Mouse (Mus musculus): Measurements from ENCODE around the gene Duox2. TPM values are rescaled to one million over a fixed set of nuclear protein-coding genes. Genes with fewer than 3 reads are reported as not detected.

Gene Duox2
- polyA plus RNA-seq, 1 experiment from 2014 or later = 0.07 TPM

DNA sequence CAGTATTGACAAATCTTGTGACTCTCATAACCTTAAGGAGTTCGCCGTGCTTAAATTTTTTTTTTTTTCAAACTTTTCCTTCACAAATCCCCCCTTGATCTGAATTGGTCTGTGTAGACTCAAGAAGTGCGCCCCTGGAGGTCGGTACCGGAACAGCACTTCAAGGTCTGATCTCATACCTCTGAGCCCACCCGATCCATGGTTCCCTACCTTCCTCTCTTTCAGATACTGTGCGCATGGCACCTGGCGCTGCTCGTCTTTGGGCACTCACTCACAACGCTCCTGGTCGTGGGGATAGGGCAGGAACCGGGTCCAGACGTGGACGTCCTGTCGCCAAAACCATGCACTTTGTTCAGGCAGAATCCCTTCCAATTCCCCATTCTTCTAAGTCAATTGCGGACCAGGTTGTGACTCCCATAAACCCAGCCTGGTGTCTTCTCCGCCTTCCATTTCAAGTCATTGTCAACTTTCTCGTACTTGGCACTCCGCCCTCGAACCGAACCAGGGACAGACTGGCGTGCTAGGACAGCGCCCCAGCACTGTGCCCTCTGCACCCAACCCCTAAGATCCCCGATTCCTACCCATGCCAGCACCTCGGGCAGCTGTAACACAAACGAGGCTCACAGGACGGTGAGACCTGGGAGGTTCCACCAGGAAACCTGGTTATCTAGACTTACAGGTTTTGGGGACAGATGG, 14.6 kb upstream of the Duox2 start:
- Histone ChIP-seq H3K9ac (ENCODE audit: low read length) (peak overlapping the region; percentile 6; the same call in 1 of the 2 replicates), H3K4me2 (ENCODE audit: low read length) (peak overlapping the region; percentile 61), H3K27me3 (ENCODE audit: control insufficient read depth, insufficient read depth, low read length) (peaks cover 86% of the 10 kb centered on the region), H3K36me3 (ENCODE audit: control insufficient read depth, insufficient read depth, low read length) (no peaks in the 10 kb centered on the region), H3K4me1 (ENCODE audit: control insufficient read depth in 2 of 2, insufficient read depth in 2 of 2, low read length in 2 of 2) (peaks cover 7 to 11% of the 10 kb centered on the region in 2 experiments; a peak in 3 of 4 replicates), H3K27ac (replicated peaks in 1 of 2; ENCODE audit: control insufficient read depth in 1 of 2, insufficient read depth in 1 of 2, low read depth in 2 of 2, low read length in 2 of 2) (no peak overlapping the region), H3K4me3 (ENCODE audit: control insufficient read depth in 1 of 2, insufficient read depth in 1 of 2, low read depth in 1 of 2, low read length in 2 of 2) (peak overlapping the region; percentile 21 to 30), H3K9me3 (ENCODE audit: control insufficient read depth, low read length) (no peaks in the 10 kb centered on the region)
- no peak for ATAC-seq (ENCODE audit: insufficient number of reproducible peaks, insufficient read depth, low FRiP score, low read depth)
- WGBS = 5% methylated on average over 27 of the region's 27 CpGs

DNA sequence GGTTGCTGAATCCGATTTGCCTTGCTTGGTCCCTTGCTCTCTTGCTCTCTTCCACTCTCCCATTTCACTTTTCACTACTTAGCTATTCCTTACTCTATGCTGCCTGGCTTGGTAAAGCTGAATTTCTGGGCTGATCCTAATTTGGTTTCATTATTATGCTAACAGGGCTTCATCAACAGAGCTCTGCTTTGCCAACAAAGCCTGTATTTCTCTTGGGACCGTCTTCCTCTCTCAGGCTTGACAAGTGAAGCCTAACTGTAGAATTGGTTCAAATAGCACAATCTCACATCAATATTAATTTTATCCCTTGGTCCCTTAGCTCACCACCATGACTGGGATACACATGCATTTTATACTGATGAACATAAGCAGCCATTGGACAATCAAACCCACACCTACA, 13.3 kb upstream of the Duox2 start:
- WGBS = 59% methylated on average over 2 of the region's 2 CpGs
- ATAC-seq (ENCODE audit: insufficient number of reproducible peaks, insufficient read depth, low FRiP score, low read depth) = no peak
- Histone ChIP-seq H3K27ac (replicated peaks in 1 of 2; ENCODE audit: control insufficient read depth in 1 of 2, insufficient read depth in 1 of 2, low read depth in 2 of 2, low read length in 2 of 2) (no peak overlapping the region), H3K4me2 (ENCODE audit: low read length) (no peak overlapping the region), H3K4me3 (ENCODE audit: control insufficient read depth in 1 of 2, insufficient read depth in 1 of 2, low read depth in 1 of 2, low read length in 2 of 2) (no peak overlapping the region), H3K36me3 (ENCODE audit: control insufficient read depth, insufficient read depth, low read length) (no peaks in the 10 kb centered on the region), H3K9ac (ENCODE audit: low read length) (no peak overlapping the region), H3K9me3 (ENCODE audit: control insufficient read depth, low read length) (no peaks in the 10 kb centered on the region), H3K4me1 (ENCODE audit: control insufficient read depth in 2 of 2, insufficient read depth in 2 of 2, low read length in 2 of 2) (peaks cover 7 to 11% of the 10 kb centered on the region in 2 experiments; a peak in 3 of 4 replicates), H3K27me3 (ENCODE audit: control insufficient read depth, insufficient read depth, low read length) (peaks cover 88% of the 10 kb centered on the region)

DNA sequence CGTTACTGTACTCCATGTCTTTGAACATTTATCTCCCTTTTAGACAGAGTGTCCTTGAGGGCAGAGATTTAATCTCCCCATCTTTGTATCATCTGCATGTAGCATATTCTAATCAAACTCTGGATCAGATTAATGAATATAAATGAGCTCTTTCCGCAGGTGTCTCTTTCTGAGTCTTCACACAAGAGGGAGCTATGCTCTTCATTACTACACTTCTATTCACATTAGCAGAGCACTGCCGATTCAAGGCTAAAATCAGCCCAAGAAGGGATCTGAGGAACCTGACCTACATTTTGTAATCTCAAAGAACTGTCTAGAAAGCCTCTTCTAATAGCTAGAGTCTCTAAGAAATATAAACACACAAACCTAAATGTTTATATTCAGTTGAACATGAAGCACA, 11.4 kb upstream of the Duox2 start:
- H3K4me2 ChIP-seq (ENCODE audit: low read length) = no peak overlapping the region
- no peak overlapping the region for H3K27ac ChIP-seq (replicated peaks in 1 of 2; ENCODE audit: control insufficient read depth in 1 of 2, insufficient read depth in 1 of 2, low read depth in 2 of 2, low read length in 2 of 2)
- ATAC-seq (ENCODE audit: insufficient number of reproducible peaks, insufficient read depth, low FRiP score, low read depth) = no peak
- 40% methylated on average over 3 of the region's 3 CpGs for WGBS
- no peaks in the 10 kb centered on the region for H3K9me3 ChIP-seq (ENCODE audit: control insufficient read depth, low read length)
- H3K9ac ChIP-seq (ENCODE audit: low read length) = no peak overlapping the region
- H3K27me3 ChIP-seq (ENCODE audit: control insufficient read depth, insufficient read depth, low read length) = peaks cover 93% of the 10 kb centered on the region
- no peaks in the 10 kb centered on the region for H3K36me3 ChIP-seq (ENCODE audit: control insufficient read depth, insufficient read depth, low read length)
- H3K4me1 ChIP-seq (ENCODE audit: control insufficient read depth in 2 of 2, insufficient read depth in 2 of 2, low read length in 2 of 2) = peaks cover 7 to 11% of the 10 kb centered on the region in 2 experiments; a peak in 3 of 4 replicates
- no peak overlapping the region for H3K4me3 ChIP-seq (ENCODE audit: control insufficient read depth in 1 of 2, insufficient read depth in 1 of 2, low read depth in 1 of 2, low read length in 2 of 2)

DNA sequence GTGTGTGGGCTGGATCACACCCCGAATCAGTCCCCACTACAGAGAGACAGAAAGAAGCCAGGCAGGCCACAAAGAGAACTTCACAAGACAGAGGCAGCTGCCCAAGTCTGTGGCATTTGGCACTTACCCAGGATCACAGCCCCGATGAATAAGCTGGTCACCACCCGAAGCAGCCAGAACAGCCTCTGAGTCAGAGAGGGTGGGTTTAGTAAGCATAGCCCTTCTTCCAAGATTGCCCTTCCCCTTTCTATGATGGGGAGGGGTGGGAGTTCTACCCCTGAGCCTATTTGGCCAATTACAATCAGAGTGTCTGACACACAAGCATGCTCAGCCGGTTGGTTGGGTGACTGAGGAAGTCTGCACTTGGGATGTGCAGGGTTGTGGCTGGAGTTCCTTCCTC, 7.9 kb upstream of the Duox2 start:
- H3K9me3 ChIP-seq (ENCODE audit: control insufficient read depth, low read length) = no peaks in the 10 kb centered on the region
- peaks cover 4 to 12% of the 10 kb centered on the region in 2 experiments; a peak in 3 of 4 replicates for H3K4me1 ChIP-seq (ENCODE audit: control insufficient read depth in 2 of 2, insufficient read depth in 2 of 2, low read length in 2 of 2)
- no peaks in the 10 kb centered on the region for H3K36me3 ChIP-seq (ENCODE audit: control insufficient read depth, insufficient read depth, low read length)
- 47% methylated on average over 4 of the region's 4 CpGs for WGBS
- no peak overlapping the region for H3K4me3 ChIP-seq (ENCODE audit: control insufficient read depth in 1 of 2, insufficient read depth in 1 of 2, low read depth in 1 of 2, low read length in 2 of 2)
- peaks cover 93% of the 10 kb centered on the region for H3K27me3 ChIP-seq (ENCODE audit: control insufficient read depth, insufficient read depth, low read length)
- H3K9ac ChIP-seq (ENCODE audit: low read length) = no peak overlapping the region
- H3K4me2 ChIP-seq (ENCODE audit: low read length) = no peak overlapping the region
- ATAC-seq (ENCODE audit: insufficient number of reproducible peaks, insufficient read depth, low FRiP score, low read depth) = no peak
- no peak overlapping the region for H3K27ac ChIP-seq (replicated peaks in 1 of 2; ENCODE audit: control insufficient read depth in 1 of 2, insufficient read depth in 1 of 2, low read depth in 2 of 2, low read length in 2 of 2)

DNA sequence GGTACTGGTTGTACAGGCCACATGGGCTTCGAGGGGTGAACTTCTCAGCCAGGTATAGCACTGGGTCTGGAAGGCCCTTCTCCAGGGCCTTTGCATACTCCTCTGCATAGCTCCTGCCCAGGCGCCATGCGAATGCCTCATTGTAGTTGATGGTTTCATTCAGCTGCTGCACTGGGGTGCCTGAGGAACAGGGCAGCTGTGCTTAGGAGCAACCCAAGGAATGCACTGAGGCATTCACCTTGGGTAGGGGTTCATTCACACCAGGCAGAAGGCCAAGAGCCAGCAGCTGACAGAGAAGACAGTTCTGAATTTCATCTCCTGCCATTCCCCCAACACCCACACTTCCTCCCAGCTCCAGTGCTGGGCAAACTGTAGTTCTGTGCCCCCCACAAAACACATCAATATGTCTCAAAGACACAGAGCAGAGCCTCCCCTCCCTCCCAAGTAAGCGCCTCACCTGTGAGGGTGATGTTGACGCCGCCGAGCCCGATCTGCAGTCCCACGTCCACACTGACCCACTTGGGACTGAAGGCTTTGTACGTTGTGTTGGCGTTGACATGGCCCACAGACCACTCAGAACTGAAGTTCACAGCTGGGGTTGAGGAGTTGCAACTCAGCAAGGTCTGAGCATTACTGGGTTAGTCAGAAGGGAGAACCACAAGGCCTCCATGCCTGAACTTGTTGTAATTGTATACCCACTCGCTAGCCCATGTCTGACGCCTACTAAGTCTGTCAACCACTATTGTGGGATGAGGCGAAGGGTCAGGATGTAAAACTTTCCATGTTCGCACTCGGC, 7.0 kb upstream of the Duox2 start:
- WGBS = 79% methylated on average over 16 of the region's 16 CpGs
- H3K9me3 ChIP-seq (ENCODE audit: control insufficient read depth, low read length) = no peaks in the 10 kb centered on the region
- H3K27me3 ChIP-seq (ENCODE audit: control insufficient read depth, insufficient read depth, low read length) = peaks cover 93% of the 10 kb centered on the region
- H3K9ac ChIP-seq (ENCODE audit: low read length) = no peak overlapping the region
- no peak overlapping the region for H3K4me2 ChIP-seq (ENCODE audit: low read length)
- ATAC-seq (ENCODE audit: insufficient number of reproducible peaks, insufficient read depth, low FRiP score, low read depth) = no peak
- H3K4me1 ChIP-seq (ENCODE audit: control insufficient read depth in 2 of 2, insufficient read depth in 2 of 2, low read length in 2 of 2) = peaks cover 4 to 15% of the 10 kb centered on the region in 2 experiments; a peak in 3 of 4 replicates
- no peak overlapping the region for H3K4me3 ChIP-seq (ENCODE audit: control insufficient read depth in 1 of 2, insufficient read depth in 1 of 2, low read depth in 1 of 2, low read length in 2 of 2)
- no peaks in the 10 kb centered on the region for H3K36me3 ChIP-seq (ENCODE audit: control insufficient read depth, insufficient read depth, low read length)
- no peak overlapping the region for H3K27ac ChIP-seq (replicated peaks in 1 of 2; ENCODE audit: control insufficient read depth in 1 of 2, insufficient read depth in 1 of 2, low read depth in 2 of 2, low read length in 2 of 2)

DNA sequence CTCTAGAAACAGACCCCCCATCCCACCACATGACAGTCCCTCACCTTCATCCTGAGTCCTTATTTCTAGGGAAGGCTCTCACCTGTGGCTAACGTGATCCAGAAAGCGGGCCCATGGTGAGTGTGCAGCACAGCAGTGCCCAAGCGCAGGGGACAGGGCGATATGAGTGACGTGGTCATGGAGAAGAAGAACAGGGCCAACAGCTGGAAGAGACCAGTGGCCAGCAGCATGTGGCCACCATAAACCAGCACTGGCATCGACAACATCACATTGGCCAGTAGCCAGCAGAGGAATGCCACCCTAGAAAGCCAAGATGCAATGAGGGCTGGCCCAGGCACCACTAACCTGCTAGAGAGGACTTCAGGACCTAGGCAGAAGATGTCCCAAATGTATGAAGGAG, 6.3 kb upstream of the Duox2 start:
- 82% methylated on average over 6 of the region's 6 CpGs for WGBS
- H3K27ac ChIP-seq (replicated peaks in 1 of 2; ENCODE audit: control insufficient read depth in 1 of 2, insufficient read depth in 1 of 2, low read depth in 2 of 2, low read length in 2 of 2) = no peak overlapping the region
- H3K4me1 ChIP-seq (ENCODE audit: control insufficient read depth in 2 of 2, insufficient read depth in 2 of 2, low read length in 2 of 2) = peaks cover 4 to 20% of the 10 kb centered on the region in 2 experiments; a peak in 3 of 4 replicates
- no peak for ATAC-seq (ENCODE audit: insufficient number of reproducible peaks, insufficient read depth, low FRiP score, low read depth)
- no peak overlapping the region for H3K9ac ChIP-seq (ENCODE audit: low read length)
- H3K27me3 ChIP-seq (ENCODE audit: control insufficient read depth, insufficient read depth, low read length) = peaks cover 95% of the 10 kb centered on the region
- no peak overlapping the region for H3K4me3 ChIP-seq (ENCODE audit: control insufficient read depth in 1 of 2, insufficient read depth in 1 of 2, low read depth in 1 of 2, low read length in 2 of 2)
- H3K4me2 ChIP-seq (ENCODE audit: low read length) = no peak overlapping the region
- H3K36me3 ChIP-seq (ENCODE audit: control insufficient read depth, insufficient read depth, low read length) = no peaks in the 10 kb centered on the region
- no peaks in the 10 kb centered on the region for H3K9me3 ChIP-seq (ENCODE audit: control insufficient read depth, low read length)

DNA sequence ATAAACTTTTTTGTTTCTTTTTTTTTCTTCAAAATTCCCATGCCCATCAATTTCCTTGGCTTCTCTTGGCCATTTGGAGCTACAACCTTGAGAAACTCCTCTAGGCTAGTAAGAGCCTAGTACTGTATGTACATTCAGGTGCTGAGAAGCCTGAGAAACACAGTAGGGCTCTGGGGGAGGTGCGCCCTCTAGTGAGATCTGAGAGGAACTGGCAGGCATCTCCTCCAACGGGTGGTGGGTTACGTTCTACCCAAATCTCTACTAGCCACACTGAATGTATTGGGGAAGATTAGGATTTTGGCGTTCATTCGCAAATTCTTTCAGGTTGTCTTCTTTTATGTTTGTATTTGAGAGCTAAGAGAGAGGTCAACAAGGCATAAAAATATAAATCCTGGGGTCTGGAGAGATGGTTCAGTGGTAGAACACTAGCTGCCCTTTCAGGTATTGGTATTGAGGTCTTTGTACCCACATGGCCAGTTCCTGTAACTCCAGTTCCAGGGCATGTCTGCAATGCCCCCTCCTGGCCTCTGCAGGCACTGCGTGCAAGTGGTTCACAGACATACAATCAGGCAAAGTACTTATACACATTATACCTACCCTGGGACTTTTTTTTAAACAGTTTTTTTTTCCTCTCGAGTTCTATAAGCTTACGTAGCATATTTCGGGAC, 4.5 kb upstream of the Duox2 start:
- ATAC-seq (ENCODE audit: insufficient number of reproducible peaks, insufficient read depth, low FRiP score, low read depth) = no peak

More for the DNA sequence above, 4.5 kb upstream of the Duox2 start:
- H3K4me1 ChIP-seq (ENCODE audit: control insufficient read depth in 2 of 2, insufficient read depth in 2 of 2, low read length in 2 of 2) = peaks cover 11 to 34% of the 10 kb centered on the region in 2 experiments; a peak in 3 of 4 replicates
- no peaks in the 10 kb centered on the region for H3K36me3 ChIP-seq (ENCODE audit: control insufficient read depth, insufficient read depth, low read length)
- H3K27me3 ChIP-seq (ENCODE audit: control insufficient read depth, insufficient read depth, low read length) = peaks cover 98% of the 10 kb centered on the region
- H3K4me3 ChIP-seq (ENCODE audit: control insufficient read depth in 1 of 2, insufficient read depth in 1 of 2, low read depth in 1 of 2, low read length in 2 of 2) = no peak overlapping the region
- no peak overlapping the region for H3K4me2 ChIP-seq (ENCODE audit: low read length)
- WGBS = 9% methylated on average over 9 of the region's 9 CpGs
- no peak overlapping the region for H3K27ac ChIP-seq (replicated peaks in 1 of 2; ENCODE audit: control insufficient read depth in 1 of 2, insufficient read depth in 1 of 2, low read depth in 2 of 2, low read length in 2 of 2)
- no peak overlapping the region for H3K9ac ChIP-seq (ENCODE audit: low read length)
- H3K9me3 ChIP-seq (ENCODE audit: control insufficient read depth, low read length) = no peaks in the 10 kb centered on the region

Measured in heart, embryonic 14.5 days (tissue).